In the genomic region with DNA sequence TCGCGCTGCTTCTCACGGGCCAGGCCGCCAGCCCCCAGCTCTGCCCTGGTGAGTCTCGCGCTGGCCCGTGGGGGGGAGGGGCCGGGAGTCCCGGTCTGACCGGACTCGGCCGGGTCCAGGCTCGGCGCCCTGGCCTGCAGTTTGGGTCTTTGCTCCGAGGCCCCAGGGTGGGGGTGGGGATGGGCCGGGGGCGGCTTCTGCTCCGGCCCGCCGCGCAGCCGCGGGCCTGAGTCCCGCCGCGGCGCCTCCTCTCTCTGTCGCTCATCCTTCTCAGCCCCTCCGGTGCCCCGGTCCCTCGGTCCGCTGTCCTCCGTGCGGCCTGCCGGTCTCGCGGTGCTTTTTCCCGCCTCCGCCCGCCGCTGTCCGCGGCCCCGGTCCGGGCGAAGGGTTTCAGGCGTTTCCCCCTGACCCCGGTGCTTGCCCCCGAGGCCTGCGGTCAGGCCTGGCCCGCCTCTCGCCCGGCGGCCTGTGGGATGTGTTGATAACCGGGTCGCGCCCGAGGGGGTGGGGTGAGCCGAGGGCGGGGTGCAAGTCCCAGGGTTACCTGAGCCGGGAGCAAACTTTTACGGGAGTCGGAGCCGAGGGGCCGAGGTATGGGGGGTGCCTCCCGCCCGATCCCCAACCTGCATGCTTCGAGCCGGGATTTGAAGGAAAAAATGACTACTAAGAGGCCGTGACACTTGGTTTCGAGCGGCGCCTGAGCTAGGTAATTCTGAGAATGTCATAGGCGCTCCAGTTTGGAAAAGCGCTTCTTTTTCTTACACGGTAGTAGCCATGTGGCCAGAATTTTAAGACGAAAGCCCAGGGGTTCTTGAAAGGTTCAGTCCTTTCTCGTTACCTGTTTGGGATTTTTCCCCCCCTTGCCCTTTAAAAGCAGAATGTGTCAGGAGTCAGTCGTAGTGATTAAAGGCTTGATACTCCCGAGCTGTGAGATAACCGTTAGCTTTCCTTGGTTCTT, we compare ENCODE assay signal across 7 mouse cellular contexts. TPM values are rescaled to one million over a fixed set of nuclear protein-coding genes. Genes with fewer than 3 reads are reported as not detected.
DNase-seq lines count a peak whose midpoint lies in the region; ATAC-seq lines count a peak whose summit lies in the region.

No protein-coding gene starts in this region.

- H3K4me3 ChIP-seq in hindbrain, embryonic 14.5 days (replicated peaks; ENCODE audit: low read length), result peak overlapping the region; percentile 100
- H3K4me3 ChIP-seq in limb, embryonic 13.5 days, result peak overlapping the region; percentile 99
- peak overlapping the region; percentile 97 for H3K4me3 ChIP-seq in midbrain, embryonic 12.5 days

- no peak for ATAC-seq in hindbrain, embryonic 14.5 days (ENCODE audit: low FRiP score)
- peak; percentile 46 for ATAC-seq in limb, embryonic 13.5 days (ENCODE audit: low FRiP score, low read depth)
- no peak; the same call in 1 of the 2 replicates for ATAC-seq in midbrain, embryonic 12.5 days (ENCODE audit: low FRiP score, low read depth)

- H3K36me3 ChIP-seq in hindbrain, embryonic 14.5 days (replicated peaks; ENCODE audit: control insufficient read depth, insufficient read depth), result peaks cover 2% of the 10 kb centered on the region
- peaks cover 1% of the 10 kb centered on the region; the same call in 1 of the 2 replicates for H3K36me3 ChIP-seq in limb, embryonic 13.5 days
- peaks cover 2% of the 10 kb centered on the region; the same call in 1 of the 2 replicates for H3K36me3 ChIP-seq in midbrain, embryonic 12.5 days

- under 1% methylated on average over 65 of the region's 81 CpGs for WGBS in hindbrain, embryonic 14.5 days
- WGBS in limb, embryonic 13.5 days, result under 1% methylated on average over 76 of the region's 81 CpGs
- WGBS in midbrain, embryonic 12.5 days, result under 1% methylated on average over 76 of the region's 81 CpGs

- no peaks in the 10 kb centered on the region for H3K9me3 ChIP-seq in hindbrain, embryonic 14.5 days (ENCODE audit: control insufficient read depth, low read length)
- H3K9me3 ChIP-seq in limb, embryonic 13.5 days, result no peaks in the 10 kb centered on the region
- no peaks in the 10 kb centered on the region for H3K9me3 ChIP-seq in midbrain, embryonic 12.5 days

- H3K4me2 ChIP-seq in hindbrain, embryonic 14.5 days (replicated peaks), result peak overlapping the region; percentile 92
- peak overlapping the region; percentile 68 for H3K4me2 ChIP-seq in limb, embryonic 13.5 days (replicated peaks)
- peak overlapping the region; percentile 74 for H3K4me2 ChIP-seq in midbrain, embryonic 12.5 days (replicated peaks)

- peak; percentile 68 to 88 for DNase-seq in adrenal gland, adult (ENCODE audit: inconsistent age in 2 of 2, low spot score in 1 of 2)
- DNase-seq in cerebellum, adult 9-11 months, result peak; percentile 63
- peak; percentile 24 for DNase-seq in gastrocnemius, adult 18-20 months (ENCODE audit: low spot score)
- no peak for DNase-seq in hindbrain, embryonic 14.5 days (ENCODE audit: low spot score)
- DNase-seq in spleen, postnatal 36 days (ENCODE audit: low spot score in 2 of 2), result peak; percentile 72 to 77

- H3K27ac ChIP-seq in hindbrain, embryonic 14.5 days, result peak overlapping the region; percentile 97
- peak overlapping the region; percentile 99 for H3K27ac ChIP-seq in limb, embryonic 13.5 days
- H3K27ac ChIP-seq in midbrain, embryonic 12.5 days (replicated peaks), result peak overlapping the region; percentile 98

- H3K4me1 ChIP-seq in hindbrain, embryonic 14.5 days (replicated peaks; ENCODE audit: control insufficient read depth, insufficient read depth, low read length), result peaks cover 41% of the 10 kb centered on the region
- H3K4me1 ChIP-seq in limb, embryonic 13.5 days, result peaks cover 36% of the 10 kb centered on the region
- peaks cover 41% of the 10 kb centered on the region for H3K4me1 ChIP-seq in midbrain, embryonic 12.5 days

- peak overlapping the region; percentile 99 for H3K9ac ChIP-seq in hindbrain, embryonic 14.5 days
- H3K9ac ChIP-seq in limb, embryonic 13.5 days, result peak overlapping the region; percentile 100
- H3K9ac ChIP-seq in midbrain, embryonic 12.5 days (replicated peaks), result peak overlapping the region; percentile 95

- H3K27me3 ChIP-seq in hindbrain, embryonic 14.5 days (ENCODE audit: control insufficient read depth, insufficient read depth, low read length), result no peaks in the 10 kb centered on the region
- no peaks in the 10 kb centered on the region for H3K27me3 ChIP-seq in limb, embryonic 13.5 days
- no peaks in the 10 kb centered on the region for H3K27me3 ChIP-seq in midbrain, embryonic 12.5 days

RNA-seq across cellular contexts. Expression of a gene that starts 0.6 kb away (rescaled TPM):
- 10 to 100 TPM; 21.4 to 27.4 TPM for total RNA-seq in gastrocnemius, adult 18-20 months (2021)
- polyA plus RNA-seq in hindbrain, embryonic 14.5 days (2014; fragmentation: Nextera tagmentation; extraction: Ambion mirVana), result 155 and 177 TPM in 2 replicates
- 262 and 263 TPM in 2 replicates for polyA plus RNA-seq in limb, embryonic 13.5 days (2015; fragmentation: Nextera tagmentation; extraction: Ambion mirVana)
- polyA plus RNA-seq in midbrain, embryonic 12.5 days (2016; fragmentation: Nextera tagmentation; extraction: Ambion mirVana), result 237 and 247 TPM in 2 replicates

RNA-seq across cellular contexts. Expression of a gene that starts 26.8 kb away (rescaled TPM):
- total RNA-seq in gastrocnemius, adult 18-20 months (2021), result 10 to 100 TPM; 29.7 to 33.3 TPM
- polyA plus RNA-seq in hindbrain, embryonic 14.5 days (2014; fragmentation: Nextera tagmentation; extraction: Ambion mirVana), result 39.8 and 48.8 TPM in 2 replicates
- polyA plus RNA-seq in limb, embryonic 13.5 days (2015; fragmentation: Nextera tagmentation; extraction: Ambion mirVana), result 24.3 and 28.4 TPM in 2 replicates
- 38.4 and 40.5 TPM in 2 replicates for polyA plus RNA-seq in midbrain, embryonic 12.5 days (2016; fragmentation: Nextera tagmentation; extraction: Ambion mirVana)
